ENCODE assay signal across 29 mouse cellular contexts in genomic region chr13:89899066-89899465, GRCm38 (mm10).
"Had no signal": no experiment of that assay in that cellular context is flagged by ENCODE, and none has a peak within 500 bp of the region (broad histone marks: within the 10 kb centered on the region; RNA-seq: fewer than 3 reads in every experiment).

No protein-coding gene starts in this region.

- H3K9ac ChIP-seq: heart, embryonic 12.5 days; heart, embryonic 13.5 days; heart, embryonic 15.5 days; hindbrain, embryonic 12.5 days; hindbrain, embryonic 13.5 days; hindbrain, embryonic 14.5 days; hindbrain, embryonic 15.5 days; intestine, embryonic 15.5 days; kidney, embryonic 15.5 days had no signal

- H3K4me3 ChIP-seq: heart, embryonic 12.5 days; heart, embryonic 13.5 days; heart, embryonic 15.5 days; hindbrain, embryonic 10.5 days; hindbrain, embryonic 12.5 days; hindbrain, embryonic 13.5 days; hindbrain, embryonic 15.5 days; intestine, embryonic 15.5 days; kidney, embryonic 15.5 days; left cerebral cortex, adult 2 months had no signal

- H3K36me3 ChIP-seq: heart, embryonic 12.5 days; heart, embryonic 13.5 days; heart, embryonic 15.5 days; hindbrain, embryonic 10.5 days; hindbrain, embryonic 12.5 days; hindbrain, embryonic 13.5 days; hindbrain, embryonic 15.5 days; intestine, embryonic 15.5 days; kidney, embryonic 15.5 days had no signal

- H3K27me3 ChIP-seq: heart, embryonic 12.5 days; heart, embryonic 13.5 days; heart, embryonic 15.5 days; hindbrain, embryonic 12.5 days; hindbrain, embryonic 13.5 days; hindbrain, embryonic 15.5 days; intestine, embryonic 15.5 days; kidney, embryonic 15.5 days had no signal

- H3K4me1 ChIP-seq: heart, embryonic 12.5 days; heart, embryonic 13.5 days; heart, embryonic 15.5 days; hindbrain, embryonic 10.5 days; hindbrain, embryonic 12.5 days; hindbrain, embryonic 13.5 days; hindbrain, embryonic 15.5 days; intestine, embryonic 15.5 days; kidney, embryonic 15.5 days had no signal

- H3K9me3 ChIP-seq: heart, embryonic 12.5 days; heart, embryonic 13.5 days; heart, embryonic 15.5 days; hindbrain, embryonic 10.5 days; hindbrain, embryonic 12.5 days; hindbrain, embryonic 13.5 days; hindbrain, embryonic 15.5 days; intestine, embryonic 15.5 days; kidney, embryonic 15.5 days had no signal

- DNase-seq: heart, postnatal 10 days; heart, postnatal 14 days; heart, postnatal 36 days; heart, postnatal 4 days; kidney, adult 11 months; kidney, adult 18-20 months; kidney, adult 2 months; kidney, adult 8-10 months; kidney, adult 9 months; kidney, postnatal 10 days; kidney, postnatal 14 days; kidney, postnatal 25 days; kidney, postnatal 36 days; kidney, postnatal 4 days; layer of hippocampus, adult 9-11 months; layer of hippocampus, postnatal 36 days had no signal

- H3K27ac ChIP-seq: heart, embryonic 13.5 days; heart, embryonic 15.5 days; hindbrain, embryonic 10.5 days; hindbrain, embryonic 12.5 days; hindbrain, embryonic 13.5 days; hindbrain, embryonic 14.5 days; hindbrain, embryonic 15.5 days; hindbrain, postnatal 0 days; intestine, embryonic 15.5 days; kidney, embryonic 15.5 days; kidney, postnatal 0 days; left cerebral cortex, adult 2 months had no signal
